Mouse (Mus musculus) neural tube, embryonic 11.5 days (tissue): ENCODE measurements at regions not wholly inside any gene's neighbourhood (a gene's known extent, or its start where the extent isn't known, plus 50 kb on each side); places are given as distances from the start of the nearest gene placed in this dataset.

Source experiments
- ATAC-seq: fragments of 200-750 bp; cut with Nextera tagmentation; 2 replicates; pipeline ENCODE4 v1.8.0; 2017; ENCODE audit warnings: moderate number of reproducible peaks, mild to moderate bottlenecking, moderate TSS enrichment, moderate library complexity; ENCODE audit not compliant: insufficient read depth, low FRiP score, low TSS enrichment
- DNase-seq: peaks from one replicate; pipeline ENCODE4 v3.0.0-alpha.2; 2015; ENCODE audit warnings: low spot score
- H3K27ac ChIP-seq: fragments of 300-500 bp; sonication (generic); 2 replicates; pipeline ENCODE4 v1.5.1; 2014; ENCODE audit warnings: low read depth, mild to moderate bottlenecking, low read length
- H3K27me3 ChIP-seq: fragments of 300-500 bp; sonication (generic); 2 replicates; pipeline ENCODE4 v1.6.1; 2014; ENCODE audit warnings: mild to moderate bottlenecking, low read length, mixed read lengths; ENCODE audit not compliant: control insufficient read depth, insufficient read depth
- H3K36me3 ChIP-seq: fragments of 300-500 bp; sonication (generic); 2 replicates; pipeline ENCODE4 v1.6.1; 2014; ENCODE audit warnings: mild to moderate bottlenecking, low read length, moderate library complexity, mixed read lengths; ENCODE audit not compliant: control insufficient read depth, insufficient read depth
- H3K4me1 ChIP-seq: fragments of 300-500 bp; sonication (generic); 2 replicates; pipeline ENCODE4 v1.6.1; 2014; ENCODE audit warnings: low read length, mixed read lengths; ENCODE audit not compliant: control insufficient read depth, insufficient read depth
- H3K4me2 ChIP-seq: fragments of 300-500 bp; sonication (generic); 2 replicates; pipeline ENCODE4 v1.6.1; 2014; ENCODE audit warnings: low read depth, mild to moderate bottlenecking, moderate library complexity
- H3K4me3 ChIP-seq: fragments of 300-500 bp; sonication (generic); 2 replicates; pipeline ENCODE4 v1.5.1; 2014; ENCODE audit warnings: low read depth, low read length
- H3K9ac ChIP-seq: fragments of 300-500 bp; sonication (generic); 2 replicates; pipeline ENCODE4 v1.6.1; 2014; ENCODE audit warnings: mild to moderate bottlenecking, low read length
- H3K9me3 ChIP-seq: fragments of 300-500 bp; sonication (generic); 2 replicates; pipeline ENCODE4 v1.6.1; 2016; ENCODE audit warnings: low read length; ENCODE audit not compliant: control insufficient read depth
- WGBS: fragments of 180-500 bp; shearing (Covaris S2); extraction: QIAGEN DNeasy Blood & Tissue Kit; methylation state at CpG from one replicate; pipeline ENCODE4 v1.1.7; 2014; 5-methylcytosine and 5-hydroxymethylcytosine counted together

- no peaks in the 10 kb centered on the region for H3K36me3 ChIP-seq
- H3K27ac ChIP-seq = no peak overlapping the region
- WGBS = 78% methylated on average over 3 of the region's 3 CpGs
- no peak overlapping the region for H3K4me2 ChIP-seq
- no peaks in the 10 kb centered on the region for H3K27me3 ChIP-seq
- H3K4me1 ChIP-seq = no peaks in the 10 kb centered on the region
- DNase-seq (no peak), ATAC-seq (no peak)
- no peak overlapping the region for H3K4me3 ChIP-seq
- H3K9ac ChIP-seq = no peak overlapping the region
- no peaks in the 10 kb centered on the region for H3K9me3 ChIP-seq
These were observed 435.2 kb upstream of the Smim15 start for GRCm38 (mm10) chr13:107608996-107609503.

GRCm38 (mm10) chr13:107607294-107607693 is 437.0 kb upstream of the Smim15 start:
- Histone ChIP-seq H3K9me3 (no peaks in the 10 kb centered on the region), H3K27me3 (no peaks in the 10 kb centered on the region), H3K4me2 (no peak overlapping the region), H3K4me1 (no peaks in the 10 kb centered on the region), H3K4me3 (no peak overlapping the region), H3K9ac (no peak overlapping the region), H3K27ac (no peak overlapping the region), H3K36me3 (no peaks in the 10 kb centered on the region)
- no peak for DNase-seq
- 92% methylated on average over 4 of the region's 4 CpGs for WGBS
- no peak for ATAC-seq

- no peaks in the 10 kb centered on the region for H3K9me3 ChIP-seq
- H3K27ac ChIP-seq = no peak overlapping the region
- DNase-seq = no peak
- no peak for ATAC-seq
- H3K36me3 ChIP-seq = no peaks in the 10 kb centered on the region
- WGBS = 39% methylated on average over 5 of the region's 5 CpGs
- H3K27me3 ChIP-seq = no peaks in the 10 kb centered on the region
- H3K4me1 ChIP-seq = peaks cover 20% of the 10 kb centered on the region
- H3K9ac ChIP-seq = no peak overlapping the region
- no peak overlapping the region for H3K4me3 ChIP-seq
- H3K4me2 ChIP-seq = no peak overlapping the region
These were observed 442.1 kb upstream of the Smim15 start for GRCm38 (mm10) chr13:107602149-107602548.

- H3K4me2 ChIP-seq = no peak overlapping the region
- H3K36me3 ChIP-seq = no peaks in the 10 kb centered on the region
- DNase-seq = no peak
- no peaks in the 10 kb centered on the region for H3K9me3 ChIP-seq
- H3K4me3 ChIP-seq = no peak overlapping the region
- H3K4me1 ChIP-seq = peaks cover 20% of the 10 kb centered on the region
- H3K27ac ChIP-seq = no peak overlapping the region
- 90% methylated on average over 4 of the region's 4 CpGs for WGBS
- peak; percentile 24; the same call in 1 of the 2 replicates for ATAC-seq
- no peak overlapping the region for H3K9ac ChIP-seq
- no peaks in the 10 kb centered on the region for H3K27me3 ChIP-seq
These were observed 443.2 kb upstream of the Smim15 start for GRCm38 (mm10) chr13:107601132-107601439.

- Histone ChIP-seq H3K9me3 (no peaks in the 10 kb centered on the region), H3K4me3 (no peak overlapping the region), H3K27me3 (no peaks in the 10 kb centered on the region), H3K27ac (no peak overlapping the region), H3K36me3 (no peaks in the 10 kb centered on the region), H3K9ac (no peak overlapping the region), H3K4me2 (no peak overlapping the region; the same call in 1 of the 2 replicates), H3K4me1 (peaks cover 20% of the 10 kb centered on the region)
- WGBS = 21% methylated on average over 22 of the region's 22 CpGs
- DNase-seq (peak; percentile 58), ATAC-seq (peak; percentile 58)
These were observed 443.7 kb upstream of the Smim15 start for GRCm38 (mm10) chr13:107600331-107601131.

- no peak overlapping the region for H3K4me3 ChIP-seq
- no peak for ATAC-seq
- WGBS = 44% methylated on average over 4 of the region's 4 CpGs
- no peaks in the 10 kb centered on the region for H3K9me3 ChIP-seq
- no peaks in the 10 kb centered on the region for H3K27me3 ChIP-seq
- no peak overlapping the region for H3K4me2 ChIP-seq
- no peaks in the 10 kb centered on the region for H3K36me3 ChIP-seq
- H3K4me1 ChIP-seq = peaks cover 20% of the 10 kb centered on the region
- DNase-seq = no peak
- H3K27ac ChIP-seq = no peak overlapping the region
- H3K9ac ChIP-seq = no peak overlapping the region
These were observed 445.1 kb upstream of the Smim15 start for GRCm38 (mm10) chr13:107599094-107599644.

- Histone ChIP-seq H3K4me2 (no peak overlapping the region), H3K4me1 (peaks cover 20% of the 10 kb centered on the region), H3K4me3 (no peak overlapping the region), H3K9ac (no peak overlapping the region), H3K36me3 (no peaks in the 10 kb centered on the region), H3K27me3 (no peaks in the 10 kb centered on the region), H3K27ac (no peak overlapping the region), H3K9me3 (no peaks in the 10 kb centered on the region)
- ATAC-seq (peak; percentile 45; the same call in 1 of the 2 replicates), DNase-seq (peak; percentile 26)
- WGBS = 16% methylated on average over 1 of the region's 1 CpGs
These were observed 445.9 kb upstream of the Smim15 start for GRCm38 (mm10) chr13:107598391-107598790.

GRCm38 (mm10) chr13:107597217-107597616 is 447.0 kb upstream of the Smim15 start:
- Histone ChIP-seq H3K36me3 (no peaks in the 10 kb centered on the region), H3K27me3 (no peaks in the 10 kb centered on the region), H3K9me3 (no peaks in the 10 kb centered on the region), H3K4me3 (no peak overlapping the region), H3K4me2 (no peak overlapping the region), H3K4me1 (peaks cover 20% of the 10 kb centered on the region), H3K27ac (no peak overlapping the region), H3K9ac (no peak overlapping the region)
- DNase-seq = no peak
- no peak for ATAC-seq
- 58% methylated on average over 2 of the region's 2 CpGs for WGBS

GRCm38 (mm10) chr13:107596183-107596582 is 448.1 kb upstream of the Smim15 start:
- ATAC-seq = no peak
- Histone ChIP-seq H3K4me2 (no peak overlapping the region), H3K27ac (no peak overlapping the region), H3K27me3 (no peaks in the 10 kb centered on the region), H3K9ac (no peak overlapping the region), H3K36me3 (no peaks in the 10 kb centered on the region), H3K4me1 (peaks cover 20% of the 10 kb centered on the region), H3K4me3 (no peak overlapping the region), H3K9me3 (no peaks in the 10 kb centered on the region)
- 83% methylated on average over 2 of the region's 2 CpGs for WGBS
- no peak for DNase-seq
